Mouse (Mus musculus) ovary, postnatal 14 days (tissue): ENCODE results near the gene Lhx3.

Experiments used
- DNase-seq: peaks from one replicate; pipeline ENCODE4 v3.0.0; 2022; ENCODE audit warnings: low spot score

Gene Lhx3

GRCm38 (mm10) chr2:26201926-26202848, 5.9 kb downstream of the Lhx3 start:
- DNase-seq, result no peak

DNA sequence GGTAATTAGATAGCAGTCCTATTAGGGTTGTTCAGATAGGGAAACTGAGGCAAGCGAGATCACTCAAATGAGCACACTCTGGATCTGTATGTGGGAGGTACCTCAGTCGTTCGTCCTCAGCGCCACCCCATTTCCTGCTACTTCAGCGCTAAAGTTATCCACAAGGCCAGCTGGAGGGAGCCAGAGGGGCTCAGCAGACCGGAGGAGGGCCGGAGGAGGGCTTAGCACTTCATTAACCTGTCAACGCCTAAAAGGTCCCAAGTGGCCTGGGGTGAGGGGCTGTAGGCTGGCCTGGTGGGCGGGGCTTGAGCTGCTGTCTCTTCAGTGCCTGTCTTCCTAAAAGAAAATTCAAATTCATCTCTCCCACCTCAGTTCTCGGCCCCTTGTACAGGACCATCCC, 9.6 kb downstream of the Lhx3 start:
- DNase-seq, result no peak

- no peak for DNase-seq
Measured at GRCm38 (mm10) chr2:26194552-26195339, 13.3 kb downstream of the Lhx3 start.

DNA sequence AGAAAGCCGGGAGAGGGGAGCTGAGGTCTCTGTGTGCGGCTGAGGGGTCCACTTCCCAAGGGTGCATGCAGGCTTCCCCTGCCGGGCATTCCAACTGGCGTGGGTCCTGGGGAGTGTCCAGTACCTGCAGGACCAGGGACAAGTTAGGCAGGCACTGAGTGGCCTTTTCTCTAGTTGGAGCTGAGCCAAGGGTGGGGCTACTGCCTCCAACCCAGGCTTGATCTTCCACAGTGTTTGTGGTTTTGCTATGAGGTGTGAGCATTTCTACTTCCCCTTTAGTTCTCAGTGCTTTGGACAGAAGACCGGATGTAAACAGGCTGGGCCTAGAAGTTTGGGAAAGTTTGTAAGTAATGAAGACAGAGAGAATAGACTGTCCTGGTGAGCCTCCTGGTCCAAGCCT, 19.6 kb downstream of the Lhx3 start:
- DNase-seq, result no peak

- no peak for DNase-seq
Measured at GRCm38 (mm10) chr2:26184352-26184751, 23.7 kb downstream of the Lhx3 start.

DNA sequence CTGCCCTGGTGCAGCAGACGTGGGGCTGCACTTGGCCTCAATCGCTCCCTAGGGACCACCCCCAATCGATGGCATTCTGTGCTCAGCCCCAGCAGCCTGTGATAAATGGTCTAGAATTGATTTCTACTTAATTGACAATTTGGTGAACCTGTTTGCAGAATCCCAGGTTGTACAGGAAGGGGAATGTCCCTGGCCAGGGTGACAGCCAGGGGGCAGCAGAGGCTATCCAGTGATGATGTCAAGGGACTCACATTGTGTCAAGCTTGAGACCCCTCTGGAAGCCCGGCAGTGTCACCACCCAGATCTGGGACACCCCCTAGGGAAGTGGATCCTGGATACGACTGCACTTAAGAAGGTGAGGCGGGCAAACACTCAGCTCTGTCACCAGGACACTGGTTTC, 25.4 kb downstream of the Lhx3 start:
- DNase-seq, result no peak

DNA sequence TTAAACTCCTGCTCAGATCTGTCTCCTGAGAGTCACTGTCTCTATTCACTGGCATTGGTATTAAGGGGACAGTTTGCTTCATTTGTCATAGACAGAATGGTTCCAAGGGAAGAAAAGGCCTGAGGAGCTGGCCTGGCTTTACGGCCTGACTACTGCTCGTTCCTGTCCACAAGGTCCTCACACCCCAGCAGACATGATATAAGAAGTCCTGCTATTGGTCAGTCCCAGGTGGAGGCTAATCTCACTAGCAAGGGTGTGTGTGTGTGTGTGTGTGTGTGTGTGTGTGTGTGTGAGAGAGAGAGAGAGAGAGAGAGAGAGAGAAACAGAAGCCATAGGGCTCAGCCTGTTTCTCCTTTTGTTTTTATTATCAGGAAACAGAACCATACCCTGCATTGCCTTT, 30.9 kb downstream of the Lhx3 start:
- no peak for DNase-seq

- DNase-seq, result no peak
Measured at GRCm38 (mm10) chr2:26176731-26177130, 31.4 kb downstream of the Lhx3 start.

DNA sequence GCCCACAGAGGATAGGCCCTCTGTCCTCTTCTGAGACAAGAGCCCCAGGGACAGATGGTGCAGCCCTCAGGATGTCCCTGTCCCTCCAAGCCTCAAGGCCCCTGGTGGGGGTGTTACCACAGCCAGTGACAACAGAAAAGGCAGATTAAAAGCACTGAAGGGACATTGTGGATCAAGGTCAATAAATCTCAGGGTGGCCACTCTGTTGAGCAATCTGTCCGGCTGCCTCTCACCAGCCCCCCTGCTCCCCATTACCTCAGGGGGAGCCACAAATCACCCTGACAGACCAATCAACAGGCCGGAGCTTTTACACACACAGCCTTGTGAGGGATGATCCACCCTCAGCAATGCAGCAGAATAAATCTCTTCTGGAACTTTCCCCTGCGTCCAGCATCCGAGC, 32.9 kb downstream of the Lhx3 start:
- DNase-seq, result no peak

DNA sequence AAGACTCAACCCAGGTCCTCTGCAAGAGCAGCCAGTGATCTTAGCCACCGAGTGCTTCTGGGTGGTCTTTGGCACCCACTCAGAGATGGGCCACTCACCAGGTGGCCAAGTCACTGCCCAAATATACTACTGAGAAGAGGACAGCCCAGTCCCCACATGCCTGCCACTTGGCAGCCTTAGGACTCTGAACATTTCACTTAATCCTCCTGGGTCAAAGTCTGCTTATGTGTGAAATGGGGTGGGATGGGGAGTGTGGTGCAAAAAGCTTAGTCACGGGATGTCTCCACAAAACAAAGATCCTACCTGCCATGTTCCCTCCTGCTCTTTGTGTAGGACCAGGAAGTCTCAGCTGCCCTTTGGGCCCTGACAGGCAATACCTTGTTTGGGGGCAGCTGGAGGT, 35.9 kb downstream of the Lhx3 start:
- DNase-seq, result no peak

- no peak for DNase-seq
Measured at GRCm38 (mm10) chr2:26170376-26170775, 37.7 kb downstream of the Lhx3 start.

DNA sequence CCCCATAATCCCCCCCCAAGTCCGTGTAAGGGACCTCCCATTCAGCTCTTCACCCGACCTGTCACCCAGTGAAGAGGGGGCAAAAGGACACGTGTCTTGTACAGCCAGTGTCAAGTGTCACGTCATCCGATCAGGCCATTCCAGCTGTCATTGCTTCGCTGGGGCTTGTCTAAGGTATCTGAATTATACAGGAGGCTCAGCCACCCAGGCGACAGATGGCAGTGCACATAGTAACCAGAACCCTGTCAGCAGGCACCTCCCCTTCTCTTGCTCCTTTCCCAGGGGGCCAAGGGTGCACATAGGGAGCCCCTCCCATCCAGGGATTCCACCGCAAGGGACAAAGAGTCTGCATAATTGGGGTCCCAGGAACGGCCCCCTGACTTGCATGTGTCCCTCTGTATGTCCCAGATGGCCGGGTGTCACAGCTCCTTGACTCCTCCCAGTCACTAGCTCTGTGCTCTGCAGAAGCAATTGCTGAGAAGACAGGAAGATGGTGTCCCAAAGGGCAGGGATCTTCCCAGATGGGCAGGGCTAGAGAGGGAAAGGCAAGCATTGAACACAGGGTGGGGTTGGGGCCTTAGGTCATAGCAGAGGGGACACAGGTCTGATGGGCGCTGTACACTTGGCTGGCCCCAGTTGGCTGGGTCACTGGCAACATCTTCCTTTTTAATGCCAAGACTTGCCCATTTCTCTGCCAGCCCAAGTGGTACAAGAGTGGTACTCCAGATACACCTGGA, 39.1 kb downstream of the Lhx3 start:
- no peak for DNase-seq

GRCm38 (mm10) chr2:26166890-26167289, 41.2 kb downstream of the Lhx3 start:
- no peak for DNase-seq

- no peak for DNase-seq
Measured at GRCm38 (mm10) chr2:26158064-26158463, 50.0 kb downstream of the Lhx3 start.

DNA sequence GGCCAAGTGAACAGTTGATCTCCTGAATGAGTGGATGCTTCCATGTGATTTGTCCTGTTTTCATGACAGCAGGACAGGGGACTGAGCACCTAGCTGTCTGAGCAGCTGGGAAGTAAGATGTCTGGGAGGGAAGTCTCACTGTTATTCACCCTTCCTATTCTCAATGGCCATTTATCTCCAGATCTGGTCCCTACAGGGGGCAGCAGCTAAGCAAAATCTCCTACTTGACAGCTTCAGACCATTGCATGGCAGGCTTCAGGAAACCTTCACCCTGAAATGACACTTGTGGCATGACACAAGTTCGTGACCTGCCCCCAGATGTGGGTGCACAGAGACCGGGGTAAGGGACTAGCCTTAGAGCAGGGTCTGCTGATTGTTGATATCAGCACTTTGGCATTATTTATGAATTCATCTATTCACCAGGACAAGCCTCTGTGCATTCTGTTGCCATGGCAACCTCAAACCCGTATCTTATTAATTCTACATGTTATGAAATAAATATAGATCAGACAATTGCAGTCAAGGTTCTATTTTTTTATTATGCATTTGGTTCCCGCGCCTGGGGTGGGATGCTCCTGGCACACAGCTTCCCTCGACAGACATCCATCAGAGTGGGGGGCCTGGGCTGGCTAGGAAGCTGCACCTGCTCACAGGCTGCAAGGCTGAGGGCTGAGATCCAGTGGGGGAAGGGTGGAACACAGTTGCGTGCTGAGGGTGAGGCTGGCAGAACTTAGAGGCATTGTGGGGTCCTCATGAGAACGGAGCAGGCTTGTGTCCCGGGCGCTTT, 51.7 kb downstream of the Lhx3 start:
- DNase-seq, result no peak

- DNase-seq, result no peak
Measured at GRCm38 (mm10) chr2:26155737-26156136, 52.4 kb downstream of the Lhx3 start.

DNA sequence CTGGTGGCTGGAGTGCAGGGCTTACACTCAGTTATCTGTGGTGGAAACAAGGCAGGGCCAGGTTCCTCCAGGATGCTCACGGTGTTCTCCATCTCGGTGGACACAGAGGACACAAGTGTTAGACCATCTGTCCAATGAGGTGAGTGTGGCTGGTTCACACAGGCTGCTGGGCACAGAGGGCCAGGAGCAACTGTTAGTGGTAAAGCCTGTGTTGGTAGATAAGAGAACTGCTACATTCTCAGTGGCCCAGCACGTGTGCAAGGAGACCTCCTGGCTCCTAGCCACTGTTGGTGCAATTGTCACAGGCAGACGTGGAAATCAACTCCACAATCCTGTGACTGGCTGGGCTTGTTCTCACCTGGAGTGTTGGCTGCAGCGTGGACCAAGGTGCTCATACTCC, 53.5 kb downstream of the Lhx3 start:
- DNase-seq, result no peak

DNA sequence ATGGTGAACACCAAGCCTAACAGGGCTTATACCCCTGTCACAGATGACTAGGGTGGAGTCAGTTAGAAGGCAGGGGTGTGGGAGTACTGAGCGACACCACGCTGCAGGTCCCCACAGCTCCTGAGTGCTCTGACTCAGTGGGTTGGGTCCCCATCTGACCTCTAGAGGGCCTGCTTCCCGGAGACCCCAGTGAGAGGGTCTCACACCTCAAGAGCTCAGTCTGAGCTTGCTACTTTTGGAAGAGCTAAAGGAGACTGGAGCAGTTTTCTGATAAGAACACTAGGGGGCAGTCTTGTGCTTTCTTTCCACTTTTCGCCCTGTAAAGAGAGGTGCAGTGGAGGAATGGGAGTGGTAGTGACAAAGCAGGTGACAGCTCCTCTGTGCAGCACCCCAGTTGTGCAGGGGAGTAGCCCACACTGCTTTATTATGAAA, 54.2 kb downstream of the Lhx3 start:
- DNase-seq, result no peak

DNA sequence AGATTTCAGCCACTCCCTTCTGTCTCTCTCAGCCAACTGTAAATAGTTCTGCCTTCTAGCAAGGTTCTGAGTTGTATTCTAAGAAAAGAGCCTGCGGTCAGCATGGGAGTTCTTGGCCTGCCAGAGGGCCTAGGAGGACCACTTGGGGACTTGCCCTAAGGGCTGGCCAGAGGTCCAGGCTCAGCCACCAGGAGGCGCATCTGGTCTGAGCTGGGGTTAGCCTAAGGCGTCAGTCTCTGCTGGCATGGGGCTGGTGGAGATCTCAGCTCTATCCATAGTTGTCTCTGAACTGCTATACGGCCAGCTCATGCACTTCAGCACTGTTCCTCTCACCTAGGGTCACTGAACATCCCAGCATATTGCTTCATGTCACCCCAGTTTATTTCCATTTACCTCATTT, 54.8 kb downstream of the Lhx3 start:
- DNase-seq, result no peak
